Mouse (Mus musculus) B cell, adult 2 months (primary cell): ENCODE data around the gene Tenm4.

Experiments
- DNase-seq, 2 experiments: peaks; one replicate each; pipeline ENCODE4 v3.0.0; 2022

Tenm4 gene

DNA sequence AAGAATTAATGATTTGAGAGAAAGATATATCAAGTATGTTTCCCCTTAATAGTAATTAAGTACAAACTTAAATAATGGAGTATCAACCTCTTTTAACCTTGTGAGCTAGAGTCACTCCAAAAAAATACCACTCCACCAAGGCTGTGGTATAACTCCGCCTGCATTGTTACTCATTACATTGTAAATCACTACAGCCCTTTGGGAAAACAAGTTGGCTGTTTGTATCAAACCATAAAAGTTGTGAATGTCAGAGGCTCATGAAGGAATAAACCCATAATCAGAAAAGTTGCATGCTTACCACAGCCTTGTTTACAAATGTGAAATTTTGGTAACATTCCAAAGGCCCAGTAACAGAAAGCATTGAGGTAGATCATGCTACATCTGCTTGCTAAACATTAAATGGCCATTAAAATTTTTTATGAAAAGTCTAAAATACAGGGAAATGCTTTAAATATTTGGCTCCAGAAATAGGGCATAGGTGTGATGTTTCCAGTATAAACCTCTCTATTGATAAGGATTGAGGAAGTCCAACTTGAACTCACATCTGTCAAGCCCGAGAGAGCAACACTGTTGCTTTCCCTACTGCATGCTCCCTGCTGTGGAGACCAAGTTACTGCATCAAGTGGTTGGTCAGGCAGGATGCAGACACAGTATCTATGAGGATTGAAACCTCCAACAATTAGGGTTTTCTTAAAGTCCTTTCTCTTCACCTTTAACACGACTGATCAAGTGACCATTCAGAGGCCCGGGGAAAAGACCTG, 582.5 kb downstream of the Tenm4 start:
- no peak for DNase-seq

- DNase-seq, result no peak
Measured at GRCm38 (mm10) chr7:96754175-96754574, 583.1 kb downstream of the Tenm4 start.

DNA sequence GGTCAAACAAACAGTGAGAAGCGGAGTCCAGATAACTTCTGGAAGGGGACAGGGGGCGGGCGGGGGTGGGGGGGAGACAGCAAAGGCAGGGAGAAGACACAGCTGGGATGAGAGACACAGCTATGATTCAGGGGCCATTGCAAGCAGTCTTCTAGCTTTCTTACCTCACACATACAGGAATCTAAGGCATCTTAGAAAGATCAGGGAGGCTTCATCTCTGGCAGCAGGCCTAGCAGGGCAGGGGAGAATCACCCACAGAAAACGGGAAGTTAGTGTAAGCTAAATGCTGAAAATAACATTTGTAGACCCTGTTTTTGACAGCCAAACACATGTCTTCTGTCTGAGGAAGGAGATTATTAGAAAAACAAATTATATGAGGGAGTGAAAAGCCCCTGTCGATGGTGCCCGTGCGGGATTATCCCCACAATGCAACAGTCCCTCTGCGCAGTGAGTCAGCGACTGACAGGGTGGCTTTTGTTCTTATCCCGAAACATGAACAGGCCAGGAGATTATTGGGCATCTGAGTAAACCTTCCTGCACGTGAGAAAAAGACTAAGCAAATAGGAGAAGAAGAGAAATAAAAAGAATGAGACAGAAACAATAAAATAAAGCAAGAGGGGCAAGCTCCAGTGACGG, 584.5 kb downstream of the Tenm4 start:
- DNase-seq, result no peak

DNA sequence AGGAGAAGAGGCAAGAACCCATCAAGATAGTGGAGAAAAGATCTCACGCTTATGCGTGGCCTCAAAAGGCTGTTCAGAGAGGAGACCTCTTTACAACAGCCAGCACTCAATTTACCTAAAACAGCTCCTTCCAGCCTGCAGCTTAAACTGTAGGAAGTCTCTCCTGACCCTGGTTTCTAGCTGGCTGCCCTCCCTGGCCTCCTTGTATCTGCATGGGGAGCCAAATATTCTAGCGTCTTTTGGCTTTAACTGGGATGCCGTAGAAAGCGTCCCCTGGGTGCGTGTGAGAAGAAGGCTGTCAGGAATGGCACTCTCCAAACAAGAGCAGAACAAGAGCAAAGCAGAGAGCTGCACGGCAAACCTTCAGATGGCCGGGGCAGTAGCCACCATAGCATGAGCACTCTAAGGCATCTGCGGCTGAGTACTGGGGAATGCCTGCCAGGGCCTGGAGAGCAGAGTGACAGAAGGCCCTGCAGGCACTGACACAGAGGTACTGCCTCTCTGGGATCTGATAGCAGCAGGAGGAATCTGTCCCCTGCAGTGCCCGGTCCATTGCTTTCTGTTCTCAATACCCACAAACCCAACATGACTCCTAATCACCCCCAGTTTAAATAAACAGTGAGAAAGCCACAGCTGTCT, 585.2 kb downstream of the Tenm4 start:
- DNase-seq, result no peak

- DNase-seq, result no peak
Measured at GRCm38 (mm10) chr7:96757067-96757466, 586.0 kb downstream of the Tenm4 start.

GRCm38 (mm10) chr7:96760208-96760607, 589.2 kb downstream of the Tenm4 start:
- no peak for DNase-seq

DNA sequence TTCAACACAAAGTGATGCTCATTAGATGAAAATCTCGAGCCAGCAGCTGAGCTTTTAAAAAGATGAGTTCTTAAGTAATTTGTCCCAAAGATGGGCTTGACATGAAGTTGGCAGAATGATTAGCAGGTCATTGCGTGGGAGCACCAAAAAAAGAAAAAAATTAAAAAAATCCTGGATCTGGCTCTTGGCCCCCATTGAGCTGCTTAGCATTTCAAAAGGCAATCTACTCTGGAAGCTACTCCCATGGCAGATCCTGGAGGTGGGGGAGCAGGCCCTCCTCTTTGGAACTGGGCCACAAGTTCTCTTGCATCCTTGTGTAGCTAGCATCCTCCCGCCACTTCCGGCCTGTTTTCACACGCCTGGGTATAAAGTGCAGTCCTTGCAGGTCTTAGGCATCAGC, 590.1 kb downstream of the Tenm4 start:
- no peak for DNase-seq

DNA sequence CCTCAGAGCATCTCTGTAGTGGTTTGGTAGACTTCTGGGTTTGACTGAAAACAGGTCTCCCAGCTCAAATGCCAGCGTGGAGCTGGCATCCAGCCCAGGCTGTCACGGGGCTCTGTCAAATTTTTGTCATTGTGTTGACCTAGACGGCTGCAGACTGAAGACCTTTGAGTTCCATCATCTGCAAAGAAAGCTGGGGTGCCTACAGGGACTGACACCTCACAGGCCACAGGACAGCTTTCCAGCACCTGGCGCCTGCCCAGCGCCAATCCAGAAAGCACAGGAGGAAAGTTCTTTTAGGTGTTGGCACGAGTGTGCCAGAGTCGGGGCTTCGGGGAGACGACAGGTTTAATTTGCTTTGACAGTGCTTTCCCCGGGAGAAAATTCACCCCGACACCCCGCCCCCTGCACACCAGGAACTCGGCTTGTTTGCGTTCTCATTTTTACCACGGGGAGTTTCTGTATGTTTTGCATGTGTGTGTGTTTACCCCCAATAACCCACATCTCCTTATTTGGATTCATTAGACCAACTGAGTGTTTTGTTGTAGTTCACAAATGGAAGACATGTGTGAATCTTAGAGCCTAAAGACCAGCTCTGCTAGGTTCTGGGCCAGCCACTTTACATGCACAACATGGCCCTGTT, 594.4 kb downstream of the Tenm4 start:
- DNase-seq, result no peak

DNA sequence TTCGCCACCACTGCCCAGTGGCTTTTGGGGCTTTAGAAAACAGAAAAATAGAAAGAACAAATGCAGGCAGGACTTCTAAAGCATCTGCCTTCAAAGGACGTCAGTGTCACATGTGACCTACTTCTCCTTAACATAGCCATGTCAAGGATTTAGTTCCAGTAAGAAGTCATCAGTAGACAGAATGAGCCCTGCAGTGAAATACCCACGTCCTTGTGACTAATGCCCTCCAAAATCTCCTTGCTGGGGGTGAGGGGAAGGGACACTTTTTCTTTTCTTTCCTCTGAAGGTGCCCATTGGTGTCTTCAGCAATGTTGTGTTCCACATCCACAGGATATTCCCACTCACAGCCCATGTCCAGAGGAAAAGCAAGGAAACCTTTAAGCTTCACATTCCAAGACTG, 596.0 kb downstream of the Tenm4 start:
- no peak for DNase-seq

DNA sequence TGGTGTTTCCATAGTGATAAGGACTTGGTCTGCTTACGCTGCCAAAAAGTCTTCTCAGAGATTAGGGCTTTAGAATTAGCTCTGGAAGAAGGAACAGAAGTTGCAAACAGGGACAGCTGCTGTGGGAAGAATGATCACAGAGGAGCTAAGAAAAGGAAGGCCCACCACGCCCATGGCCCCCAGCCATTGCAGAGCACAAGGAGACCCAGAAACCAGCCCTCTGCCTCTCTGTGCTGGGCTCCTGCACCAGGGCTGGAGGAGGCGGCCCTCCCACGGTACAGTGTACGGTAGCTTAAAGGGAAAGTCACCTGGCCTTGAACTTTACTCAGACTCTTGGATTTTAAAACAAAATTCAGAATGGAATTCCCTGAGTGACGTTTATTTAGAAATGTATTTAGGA, 597.7 kb downstream of the Tenm4 start:
- DNase-seq, result no peak

GRCm38 (mm10) chr7:96769784-96770183, 598.7 kb downstream of the Tenm4 start:
- peak; percentile 57 to 63 for DNase-seq

- DNase-seq, result no peak
Measured at GRCm38 (mm10) chr7:96772966-96773365, 601.9 kb downstream of the Tenm4 start.

DNA sequence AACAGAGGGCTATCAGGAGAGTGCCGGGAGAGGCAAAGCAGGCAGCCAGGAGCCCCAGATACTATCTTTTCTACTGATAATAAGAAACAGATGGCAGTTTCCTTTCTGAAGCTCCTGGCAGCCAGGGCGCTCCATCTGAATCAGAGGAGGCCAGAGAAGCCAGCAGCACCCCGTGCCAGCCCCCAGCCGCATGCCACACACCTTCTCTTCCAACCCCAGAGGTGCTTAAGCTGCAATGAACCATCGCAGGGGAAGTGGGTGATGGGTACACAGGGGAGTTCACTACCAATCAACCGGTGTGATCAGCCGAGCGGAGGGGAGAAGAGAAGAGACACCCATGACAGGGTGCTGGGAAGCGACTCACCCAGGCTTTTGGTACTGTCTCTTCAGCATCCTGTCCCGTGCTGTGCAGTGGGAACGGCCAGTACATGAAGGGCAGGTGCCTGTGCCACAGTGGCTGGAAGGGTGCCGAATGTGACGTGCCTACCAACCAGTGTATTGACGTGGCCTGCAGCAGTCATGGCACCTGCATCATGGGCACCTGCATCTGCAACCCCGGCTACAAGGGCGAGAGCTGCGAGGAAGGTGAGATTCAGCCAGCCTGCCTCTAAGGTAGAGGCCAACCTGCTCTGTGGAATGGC, 602.7 kb downstream of the Tenm4 start:
- DNase-seq, result no peak

- no peak for DNase-seq
Measured at GRCm38 (mm10) chr7:96775080-96775486, 604.0 kb downstream of the Tenm4 start.

GRCm38 (mm10) chr7:96777938-96778600, 607.0 kb downstream of the Tenm4 start:
- DNase-seq, result no peak

GRCm38 (mm10) chr7:96778601-96778969, 607.5 kb downstream of the Tenm4 start:
- DNase-seq, result peak; percentile 27 to 34

DNA sequence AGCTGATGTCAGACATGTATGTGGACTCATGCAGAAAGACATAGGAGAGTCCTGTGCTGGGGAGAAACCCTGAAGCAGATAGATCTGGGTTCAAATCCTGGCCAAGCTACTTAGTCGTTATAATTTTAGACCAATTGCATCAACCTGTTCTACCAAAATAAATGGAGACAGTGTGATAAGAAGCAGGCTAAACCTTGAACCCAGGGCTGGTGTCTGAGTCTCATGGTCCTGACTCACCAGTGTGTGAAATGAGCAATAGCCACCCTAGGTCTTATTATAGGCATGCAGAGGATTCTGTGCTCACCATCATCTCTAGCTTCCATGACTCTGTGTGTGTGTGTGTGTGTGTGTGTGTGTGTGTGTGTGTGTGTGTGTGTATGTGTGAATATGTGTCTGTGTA, 609.5 kb downstream of the Tenm4 start:
- DNase-seq, result no peak

DNA sequence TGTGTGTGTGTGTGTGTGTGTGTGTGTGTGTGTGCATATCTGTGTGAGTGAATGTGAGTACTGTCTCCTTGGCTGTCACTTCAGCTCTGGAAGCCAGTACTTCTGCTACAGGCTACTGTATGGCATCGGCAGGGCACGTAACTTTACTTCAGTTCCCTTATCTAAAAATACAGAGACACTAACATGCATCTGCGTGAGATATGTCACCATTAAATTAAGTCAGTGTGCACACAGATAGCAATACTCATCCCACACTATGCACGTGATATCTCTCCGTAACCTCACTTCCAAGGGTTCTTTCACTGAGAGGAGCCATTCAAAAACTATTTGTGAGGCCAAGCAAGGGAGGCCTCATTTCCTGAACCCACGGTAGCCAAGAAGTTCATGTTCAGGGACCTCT, 610.0 kb downstream of the Tenm4 start:
- no peak for DNase-seq

- no peak for DNase-seq
Measured at GRCm38 (mm10) chr7:96782686-96783085, 611.6 kb downstream of the Tenm4 start.

DNA sequence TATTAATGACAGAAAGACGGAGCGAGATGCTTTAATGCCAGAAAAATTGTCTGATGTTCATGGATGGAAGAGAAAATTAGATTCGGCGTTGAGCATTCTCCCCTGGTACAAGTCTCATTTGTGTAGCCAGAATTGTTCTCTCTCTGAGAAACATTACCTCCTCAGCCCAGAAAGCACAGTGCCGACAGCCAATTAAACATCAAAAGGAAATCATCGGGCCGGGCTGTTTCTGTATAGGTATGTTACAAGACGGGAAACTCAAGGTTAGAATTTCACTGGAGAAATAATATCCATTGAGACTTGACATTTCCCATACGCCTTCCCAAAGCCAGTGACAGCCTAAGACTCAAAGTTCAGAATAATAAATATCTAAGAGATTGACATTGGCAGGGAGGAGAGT, 614.8 kb downstream of the Tenm4 start:
- DNase-seq, result no peak

DNA sequence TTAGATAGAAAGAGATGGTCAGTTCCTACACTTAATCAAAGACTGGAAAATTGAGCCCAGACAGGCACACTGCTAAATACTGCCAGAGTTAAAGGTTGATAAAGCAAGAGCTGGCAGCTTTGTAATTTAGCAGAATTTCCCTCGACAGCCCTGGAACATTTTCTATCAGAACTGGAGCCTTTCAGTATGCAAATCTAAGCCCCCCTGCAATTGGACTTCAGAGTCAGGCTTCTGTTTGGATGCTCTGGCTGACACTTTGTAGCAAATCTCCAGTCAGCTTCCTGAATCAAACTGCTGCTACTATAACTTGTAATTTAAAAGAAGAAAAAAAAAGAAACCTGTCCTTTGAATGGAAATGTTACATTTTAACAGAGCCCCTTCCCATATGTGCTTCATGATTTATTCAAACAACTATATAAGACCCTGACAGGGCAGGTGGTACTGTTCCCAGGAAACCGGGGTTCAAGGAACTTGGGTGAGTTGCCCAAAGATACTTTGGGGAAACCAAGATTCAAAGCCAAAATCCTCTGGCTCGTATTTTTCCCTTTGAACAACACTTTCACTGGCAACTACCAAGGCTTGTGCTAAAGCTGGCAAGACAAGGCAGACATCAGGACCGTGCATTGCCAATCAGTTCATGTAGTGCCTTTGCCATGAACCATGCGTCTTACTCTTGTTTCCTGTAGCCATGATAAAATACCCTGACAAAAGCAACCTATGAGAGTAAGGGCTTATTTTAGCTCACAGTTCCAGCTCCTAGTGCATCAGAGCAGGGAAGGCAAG, 615.4 kb downstream of the Tenm4 start:
- DNase-seq, result no peak

DNA sequence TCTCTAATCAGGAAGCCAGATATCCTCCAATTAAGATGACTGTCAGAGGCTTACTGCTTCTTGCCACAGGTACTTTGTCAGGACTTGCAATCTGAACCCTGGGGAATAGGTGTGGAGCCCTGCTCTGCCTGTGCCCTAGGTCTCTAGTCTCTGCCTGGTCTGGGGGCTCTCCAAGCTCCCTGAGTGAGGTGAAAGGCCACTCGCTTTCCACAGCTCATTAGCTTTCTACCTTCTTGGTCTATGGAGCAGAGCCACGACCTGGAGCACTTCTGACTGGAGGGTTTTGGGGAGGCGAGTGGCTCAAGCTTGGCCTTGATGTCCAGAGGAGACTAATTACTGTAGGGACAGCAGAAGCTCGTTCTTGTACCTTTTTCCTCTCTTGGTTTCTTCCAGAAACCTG, 617.1 kb downstream of the Tenm4 start:
- no peak for DNase-seq
